Mouse (Mus musculus): Measurements from ENCODE around the gene Negr1.
"Not testable (repeated sequence)": the region's sequence is repeated elsewhere in the genome, so short reads cannot be mapped to it uniquely, and the experiment has no call there.

Gene Negr1

DNA sequence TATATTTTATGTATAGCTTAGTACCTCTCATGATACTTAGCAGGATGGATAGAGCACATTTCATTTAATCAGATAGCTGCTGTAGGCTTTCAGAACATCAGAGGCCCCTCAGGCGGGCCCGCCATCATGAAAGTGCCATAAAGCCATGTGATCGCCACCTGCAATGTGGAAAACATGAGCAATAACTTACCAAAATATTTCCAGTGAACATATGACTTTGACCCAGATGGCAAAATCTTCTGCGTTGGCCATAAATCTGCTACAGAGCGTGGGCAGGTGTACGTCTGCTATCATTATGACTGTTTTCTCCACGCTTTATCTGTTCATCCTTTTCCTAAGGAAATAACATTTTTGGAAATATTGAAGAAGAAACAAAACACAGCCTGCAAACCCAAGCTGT is 397.0 kb downstream of the Negr1 start:
- POLR2A ChIA-PET, result no interaction called here
- CTCF ChIA-PET, result no interaction called here

DNA sequence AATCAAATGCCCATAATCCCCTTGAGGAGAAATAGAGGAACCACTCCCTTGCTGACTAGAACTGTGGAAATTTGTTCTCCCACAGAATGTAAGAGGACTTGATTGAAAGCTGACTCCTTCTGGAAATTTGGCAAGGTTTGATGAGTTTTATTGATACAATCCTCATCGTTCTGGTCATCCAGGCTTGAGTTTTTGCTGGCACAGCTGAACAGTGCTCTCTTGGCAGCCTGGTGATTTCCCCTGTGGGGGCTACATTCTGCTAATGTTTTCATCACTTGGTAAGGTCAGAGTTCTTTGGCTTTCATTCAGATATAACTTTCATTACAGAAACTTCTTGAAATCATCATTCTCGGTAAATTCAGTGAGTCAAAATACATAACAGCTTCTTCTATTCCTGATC is 407.2 kb downstream of the Negr1 start:
- ChIA-PET POLR2A (no interaction called here), CTCF (no interaction called here)

DNA sequence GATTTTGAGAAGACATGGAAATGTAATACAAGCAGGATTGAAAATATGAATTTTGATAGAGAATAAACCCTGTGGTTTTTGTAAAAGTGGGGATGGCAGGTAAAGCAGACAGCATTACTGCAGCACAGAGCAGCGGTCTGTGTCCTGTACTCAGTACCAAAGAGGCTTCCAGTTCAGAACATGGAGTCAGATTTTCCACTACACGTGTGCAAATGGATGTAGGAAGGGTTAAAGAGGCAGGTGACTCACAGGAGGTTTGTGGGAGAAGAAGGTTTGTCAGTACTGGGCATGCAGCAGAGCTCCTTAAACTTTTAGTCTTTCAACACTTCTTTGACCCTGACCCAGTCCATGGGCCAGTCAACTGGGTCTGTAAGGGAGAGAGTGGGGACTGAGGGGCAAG is 409.5 kb downstream of the Negr1 start:
- ChIA-PET POLR2A (no interaction called here), CTCF (no interaction called here)

DNA sequence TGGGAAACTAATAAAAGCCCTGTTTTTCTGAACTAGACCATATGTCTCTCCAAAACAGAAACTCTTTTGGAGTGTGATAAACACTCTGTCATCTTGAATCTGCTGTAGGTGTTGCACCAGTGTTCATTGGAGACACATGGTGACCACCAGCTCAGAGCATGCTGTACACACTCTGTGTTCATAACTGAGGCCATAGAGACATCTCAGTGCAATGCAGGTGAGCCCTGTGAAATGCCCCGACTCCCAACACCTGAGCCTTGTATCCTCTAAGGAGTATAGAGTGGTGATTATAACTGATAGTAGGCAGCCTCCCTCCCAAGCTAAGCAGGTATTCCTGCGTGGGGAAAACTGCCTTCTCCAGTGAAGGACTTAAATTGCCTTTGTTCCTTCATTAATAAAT is 415.2 kb downstream of the Negr1 start:
- POLR2A ChIA-PET, result interaction anchor here in 1 of 4 experiments (0.6 kb wide), 1 partner anchor 246 kb away, joined by 3 read pairs; no protein-coding TSS in a partner anchor
- CTCF ChIA-PET, result no interaction called here

DNA sequence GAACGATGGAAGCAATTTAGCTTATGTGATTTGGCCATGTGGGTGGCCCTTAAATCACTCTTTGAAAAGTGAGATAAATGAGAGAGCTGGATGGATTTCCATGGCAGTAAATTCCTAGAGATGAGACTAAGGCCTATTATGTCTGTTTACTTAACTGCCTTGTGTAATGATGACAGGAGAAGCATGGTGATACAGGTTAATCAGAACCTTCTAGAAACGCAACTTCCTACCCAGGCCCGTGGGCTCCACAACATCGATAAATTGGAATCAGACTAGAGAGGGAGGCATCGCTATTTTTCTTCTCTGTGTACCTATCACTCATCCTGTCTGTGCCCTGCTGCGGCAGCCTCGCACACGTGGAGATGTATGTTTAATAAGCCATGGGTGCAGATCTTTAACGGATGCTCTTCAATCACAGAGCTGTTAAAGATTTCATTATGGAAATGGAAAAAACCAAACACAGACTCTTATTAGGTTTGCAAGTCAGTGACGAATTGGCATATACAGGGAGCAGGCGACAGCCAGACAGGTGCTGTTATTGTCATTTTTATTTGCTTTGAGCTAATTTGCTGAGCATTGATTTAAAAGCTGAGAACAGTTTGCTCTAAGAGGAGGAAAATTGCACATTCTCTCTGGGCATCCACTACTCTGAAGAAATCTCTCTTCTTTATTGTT is 418.6 kb downstream of the Negr1 start:
- ChIA-PET CTCF (no interaction called here), POLR2A (no interaction called here)

DNA sequence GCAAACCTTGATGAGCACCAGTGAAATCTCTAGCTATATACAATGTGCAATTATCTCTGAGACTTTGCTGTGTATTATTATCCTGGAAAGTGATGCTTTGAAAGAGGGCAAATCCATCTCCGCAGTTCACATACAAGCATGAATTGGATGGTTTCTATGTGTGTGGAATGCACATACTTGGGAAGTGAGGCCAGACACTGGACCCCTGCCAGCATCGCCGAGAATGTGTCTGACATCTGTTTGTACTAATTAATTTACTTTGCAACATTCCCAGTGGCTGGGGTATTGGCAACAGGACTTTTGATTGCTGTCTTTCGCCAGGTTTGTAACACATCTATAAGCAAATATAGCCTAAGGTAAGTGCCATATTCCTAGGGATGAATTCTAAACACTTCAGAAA is 420.5 kb downstream of the Negr1 start:
- CTCF ChIA-PET, result no interaction called here
- POLR2A ChIA-PET, result no interaction called here

DNA sequence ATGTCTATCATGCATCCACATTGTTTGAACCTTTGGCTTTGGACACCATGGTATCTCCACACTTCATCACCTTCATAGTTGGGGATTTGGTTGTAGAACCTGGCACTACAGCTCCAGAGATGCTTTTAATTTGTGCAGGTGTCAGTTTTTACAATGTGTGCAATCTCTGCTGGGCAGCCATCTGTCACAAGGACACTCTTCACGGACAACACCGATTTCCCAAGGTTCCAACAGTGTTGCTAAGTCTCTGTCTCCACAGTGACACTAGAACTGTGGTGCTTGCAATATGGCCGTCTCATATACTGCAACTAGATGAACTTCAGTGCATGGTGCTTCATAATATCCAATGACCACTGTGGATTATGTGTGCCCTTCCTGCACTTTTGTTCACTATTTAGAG is 425.5 kb downstream of the Negr1 start:
- CTCF ChIA-PET, result no interaction called here

DNA sequence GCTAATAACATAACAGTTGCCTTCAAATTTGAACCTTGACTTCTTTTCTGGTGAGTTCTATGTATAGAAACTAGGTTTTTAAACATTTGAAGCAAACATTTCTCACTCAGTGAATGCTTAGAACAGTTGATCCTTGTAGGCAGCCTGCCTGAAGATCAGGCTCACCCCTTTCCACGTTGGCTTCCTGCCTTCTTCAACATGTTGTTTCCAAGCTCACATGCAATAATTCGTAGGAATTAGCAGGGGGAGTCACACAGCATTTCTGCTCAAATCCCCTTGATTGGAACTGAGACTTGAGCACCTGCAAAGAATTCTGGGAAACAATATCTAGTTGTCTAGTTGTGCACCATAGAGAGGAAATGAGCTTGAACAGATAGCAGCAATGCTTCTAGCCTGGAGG is 430.6 kb downstream of the Negr1 start:
- ChIA-PET POLR2A (no interaction called here), CTCF (no interaction called here)

More for the DNA sequence above, 425.5 kb downstream of the Negr1 start:
- POLR2A ChIA-PET, result no interaction called here

DNA sequence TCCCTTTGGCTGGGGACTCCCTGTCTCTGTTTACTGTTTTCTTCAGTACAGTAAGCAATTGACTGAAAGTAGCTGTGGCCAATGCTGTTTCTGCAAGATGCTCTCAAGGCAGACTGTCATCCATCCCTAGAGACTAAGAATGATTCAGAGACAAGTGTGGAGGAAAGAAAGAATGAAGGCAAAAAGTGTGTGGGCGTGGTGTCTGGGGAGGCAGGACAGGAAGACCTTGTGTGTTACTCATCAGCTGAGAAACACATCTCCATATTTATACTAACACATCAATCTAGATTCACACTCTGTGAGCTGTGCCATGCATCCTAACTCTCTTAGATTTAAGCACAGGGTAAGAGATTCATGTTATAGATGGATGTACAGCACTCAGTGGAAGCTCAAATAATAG is 431.2 kb downstream of the Negr1 start:
- CTCF ChIA-PET, result no interaction called here
- POLR2A ChIA-PET, result no interaction called here

DNA sequence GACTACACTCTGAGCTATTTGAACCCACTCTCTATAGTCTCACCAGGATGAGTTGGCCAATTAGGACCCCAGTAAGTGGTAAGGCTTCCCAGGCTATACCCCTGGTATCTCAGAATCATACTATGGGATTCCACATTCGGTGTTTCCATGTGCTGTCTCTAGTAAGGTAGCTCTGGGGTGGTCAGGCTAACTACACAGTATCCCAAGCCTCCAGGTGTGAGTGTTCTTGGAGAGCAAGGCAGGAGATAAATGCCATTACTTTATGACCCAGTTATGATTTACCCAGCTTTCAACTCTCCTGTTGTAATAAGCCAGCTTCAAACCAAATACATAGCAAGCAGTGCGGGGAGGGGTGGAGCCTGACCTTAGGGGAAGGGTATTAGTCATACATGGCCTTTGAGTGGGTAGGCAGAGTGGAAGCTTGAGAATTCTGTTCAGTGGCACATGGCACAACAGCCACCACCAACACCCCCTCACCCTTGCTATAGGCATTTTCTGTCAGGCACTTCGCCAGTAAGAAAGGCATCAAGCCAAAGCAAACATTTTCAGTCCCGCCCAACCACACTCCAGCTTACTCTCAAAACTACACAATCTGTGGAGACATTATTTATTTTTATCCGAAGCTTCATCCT is 437.7 kb downstream of the Negr1 start:
- CTCF ChIA-PET, result no interaction called here
- POLR2A ChIA-PET, result interaction anchor here in 1 of 4 experiments (0.6 kb wide), 1 partner anchor 658 kb away, joined by 3 read pairs; no protein-coding TSS in a partner anchor

DNA sequence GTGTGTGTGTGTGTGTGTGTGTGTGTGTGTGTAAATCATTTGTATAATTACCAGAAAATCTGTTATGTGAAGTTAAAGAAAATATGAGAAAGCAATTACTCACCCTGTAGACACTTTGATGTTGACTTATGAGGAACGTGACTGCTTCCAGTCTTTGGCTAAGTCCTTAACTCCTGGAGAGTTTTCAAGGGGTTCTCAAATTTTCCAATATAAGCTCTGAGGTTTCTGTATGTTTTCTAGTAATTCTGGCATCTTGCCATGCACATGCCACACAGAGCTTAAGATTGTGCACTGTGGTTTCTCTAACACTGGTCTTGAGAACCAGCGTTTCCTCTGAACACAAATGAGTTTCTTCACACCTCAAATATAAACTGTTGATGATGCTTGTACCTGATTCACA is 460.0 kb downstream of the Negr1 start:
- ChIA-PET CTCF (no interaction called here), POLR2A (no interaction called here)

DNA sequence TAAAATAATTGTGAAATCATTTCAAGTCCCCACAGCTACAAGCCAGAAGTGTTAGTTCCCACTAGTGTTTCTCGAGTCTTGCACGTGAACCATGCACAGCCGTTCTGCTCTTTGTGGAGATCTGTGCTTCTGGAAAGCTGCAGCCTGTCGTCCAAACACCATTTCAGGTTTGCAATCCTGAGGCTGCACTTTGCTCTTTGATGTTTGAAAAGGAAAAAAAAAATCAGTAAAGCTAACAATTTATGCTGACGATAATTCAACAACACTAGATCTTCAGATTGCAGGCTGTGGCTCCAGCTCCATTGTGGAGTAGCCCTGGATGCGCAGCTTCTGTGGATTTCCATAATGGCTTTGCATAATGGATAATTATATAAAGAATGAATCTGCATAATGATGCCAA is 463.0 kb downstream of the Negr1 start:
- CTCF ChIA-PET, result no interaction called here
- POLR2A ChIA-PET, result no interaction called here

DNA sequence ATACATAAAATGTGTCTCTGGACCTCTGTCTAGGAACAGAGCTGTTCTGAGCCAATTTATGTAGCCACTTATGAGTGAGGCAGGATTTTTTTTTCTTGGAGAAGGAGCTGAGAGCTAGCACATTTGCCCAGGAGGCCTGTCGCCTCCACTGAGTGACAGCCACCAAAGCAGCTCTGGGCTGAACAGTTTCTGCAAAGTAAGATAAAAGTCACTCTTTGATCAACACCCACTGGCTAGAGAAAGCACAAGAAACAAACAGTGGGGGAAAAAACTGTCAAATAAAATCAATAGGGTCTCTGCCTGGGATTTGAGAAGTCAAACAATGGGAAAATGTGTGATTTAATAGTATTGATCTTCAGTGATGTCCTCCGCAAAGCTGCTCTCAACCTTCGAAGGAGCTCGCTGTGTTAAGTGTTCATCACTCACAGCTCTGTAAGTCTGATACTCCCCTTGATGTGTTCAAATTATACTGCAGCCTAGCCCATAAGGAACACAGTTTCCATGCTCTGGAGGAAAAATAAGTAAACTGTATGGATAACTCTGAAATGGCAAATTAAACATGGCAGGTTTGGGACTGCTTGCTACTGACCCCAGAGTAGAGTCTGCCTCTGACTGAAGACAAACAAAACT is 470.0 kb downstream of the Negr1 start:
- POLR2A ChIA-PET, result no interaction called here
- CTCF ChIA-PET, result interaction anchor here in 1 of 4 experiments (0.5 kb wide), 1 partner anchor 860 kb away, joined by 4 read pairs; no protein-coding TSS in a partner anchor

DNA sequence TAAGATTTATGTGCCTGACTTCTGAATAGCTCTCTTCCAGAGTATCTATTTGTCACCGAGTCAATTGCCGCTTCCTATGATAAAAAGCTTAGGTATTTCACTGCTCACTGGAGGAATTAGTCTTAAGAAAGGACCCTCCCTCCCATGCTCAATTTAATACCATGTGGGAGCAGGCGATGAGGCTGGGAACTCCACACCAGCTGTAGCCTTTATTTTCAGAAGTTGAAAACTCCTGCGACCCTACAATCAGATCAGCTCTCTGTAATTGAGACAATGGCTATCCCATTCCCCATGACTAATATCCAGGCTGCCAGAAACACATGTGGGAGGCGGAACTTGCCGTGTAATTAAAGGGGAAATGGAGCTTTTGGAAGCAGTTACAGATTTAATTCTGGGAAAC is 474.4 kb downstream of the Negr1 start:
- ChIA-PET POLR2A (interaction anchor here in 2 of 4 experiments (0.6 kb wide), 2 partner anchors 54 to 729 kb away, joined by 3 to 6 read pairs; no protein-coding TSS in a partner anchor), CTCF (no interaction called here)

DNA sequence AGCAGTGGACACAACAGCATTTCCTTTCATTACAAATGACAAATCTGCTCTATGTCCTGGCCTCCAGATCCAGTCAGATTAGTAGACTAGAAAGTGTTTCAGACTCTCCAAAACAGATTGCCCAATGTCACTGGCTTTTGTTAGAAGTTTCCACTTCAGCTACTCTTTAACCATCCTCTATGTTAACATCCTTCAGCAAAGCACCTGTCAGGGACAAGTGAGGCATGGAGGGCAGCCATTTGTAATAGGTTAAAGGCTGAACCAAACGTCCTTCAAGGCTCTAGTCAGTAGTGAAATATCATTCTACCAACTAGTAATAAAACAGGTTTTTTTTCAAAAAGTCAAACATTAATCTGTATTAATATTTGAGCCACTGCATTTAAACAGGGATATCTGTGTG is 475.0 kb downstream of the Negr1 start:
- ChIA-PET POLR2A (no interaction called here), CTCF (no interaction called here)

DNA sequence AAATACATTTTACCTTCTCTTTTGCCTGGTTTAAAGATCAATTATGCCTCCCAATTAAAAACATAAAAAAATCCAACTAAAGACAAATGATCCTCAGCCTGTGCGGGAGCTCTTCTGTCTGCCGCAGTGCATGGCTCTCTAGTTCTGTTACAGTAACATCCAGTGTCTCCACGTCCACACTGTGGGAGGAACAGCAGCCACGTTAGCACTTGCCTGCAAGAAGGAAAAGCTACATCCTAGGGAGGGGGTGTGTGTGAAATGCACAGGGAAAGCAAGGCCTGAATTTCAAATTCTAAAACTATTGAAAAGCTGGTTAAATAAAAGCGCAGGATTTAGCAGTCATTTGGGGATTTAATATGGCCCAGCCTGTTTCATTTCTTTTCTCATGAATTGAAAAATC is 479.0 kb downstream of the Negr1 start:
- POLR2A ChIA-PET, result no interaction called here
- CTCF ChIA-PET, result no interaction called here

DNA sequence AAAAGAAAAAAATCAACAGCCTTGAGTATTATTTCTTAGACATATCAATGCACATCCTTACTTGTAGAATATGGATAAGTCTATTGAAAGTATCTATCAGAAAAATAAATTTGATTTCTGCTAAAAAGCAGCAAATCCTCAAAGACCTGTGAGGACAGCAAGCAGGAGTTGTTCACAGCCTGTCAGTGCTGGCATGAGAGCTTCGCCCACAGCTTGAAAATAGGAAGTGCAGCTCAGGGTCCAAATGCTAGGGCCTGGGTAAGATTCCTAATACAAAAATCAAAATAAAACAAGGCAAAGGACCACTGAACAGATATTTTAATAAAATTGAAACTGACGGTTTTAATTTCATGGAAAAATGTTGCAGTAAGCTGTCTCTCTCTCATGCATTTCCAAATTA is 483.0 kb downstream of the Negr1 start:
- POLR2A ChIA-PET, result no interaction called here

DNA sequence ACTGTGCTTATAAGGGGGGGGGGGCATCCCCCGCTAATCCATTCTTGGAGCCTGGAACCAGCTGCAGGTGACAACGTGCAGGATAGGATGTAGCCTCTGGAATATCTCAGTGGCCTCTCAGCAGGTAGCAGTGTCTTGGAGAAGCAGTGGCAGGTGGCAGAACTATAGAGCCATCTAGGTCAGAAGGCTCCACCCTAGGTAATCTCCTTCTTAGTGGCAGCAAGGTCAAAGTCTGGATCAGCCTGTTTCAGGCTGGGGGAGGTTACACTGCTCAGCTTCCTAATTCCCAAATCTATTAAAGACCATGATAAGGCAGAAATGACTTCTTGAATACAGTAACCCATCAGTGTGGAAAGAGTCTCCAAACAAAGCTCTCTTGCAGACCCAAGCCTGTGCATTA is 502.8 kb downstream of the Negr1 start:
- POLR2A ChIA-PET, result interaction anchor here in 1 of 4 experiments (1.2 kb wide), 1 partner anchor 8 kb away, joined by 5 read pairs; no protein-coding TSS in a partner anchor
- CTCF ChIA-PET, result not testable (repeated sequence)

More for the DNA sequence above, 483.0 kb downstream of the Negr1 start:
- CTCF ChIA-PET, result no interaction called here

DNA sequence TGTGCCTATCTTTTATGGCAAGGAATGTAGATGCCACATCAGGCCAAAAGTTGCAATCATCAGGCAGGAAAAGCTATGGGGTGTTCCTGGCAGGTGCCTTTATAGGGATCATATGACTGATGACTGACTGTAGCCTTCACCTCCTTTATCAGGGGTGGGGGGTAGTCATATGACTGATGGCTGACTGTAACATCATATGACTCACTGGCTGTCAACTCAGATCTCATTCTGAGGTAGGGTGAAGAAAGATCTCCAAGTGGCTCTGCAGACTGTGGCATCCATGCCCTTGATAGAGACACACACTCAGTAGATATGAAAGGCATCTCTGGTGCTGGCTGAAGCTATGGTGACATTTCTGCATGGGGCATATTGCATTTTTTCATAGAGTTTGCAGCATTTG is 504.7 kb downstream of the Negr1 start:
- ChIA-PET CTCF (no interaction called here), POLR2A (no interaction called here)

DNA sequence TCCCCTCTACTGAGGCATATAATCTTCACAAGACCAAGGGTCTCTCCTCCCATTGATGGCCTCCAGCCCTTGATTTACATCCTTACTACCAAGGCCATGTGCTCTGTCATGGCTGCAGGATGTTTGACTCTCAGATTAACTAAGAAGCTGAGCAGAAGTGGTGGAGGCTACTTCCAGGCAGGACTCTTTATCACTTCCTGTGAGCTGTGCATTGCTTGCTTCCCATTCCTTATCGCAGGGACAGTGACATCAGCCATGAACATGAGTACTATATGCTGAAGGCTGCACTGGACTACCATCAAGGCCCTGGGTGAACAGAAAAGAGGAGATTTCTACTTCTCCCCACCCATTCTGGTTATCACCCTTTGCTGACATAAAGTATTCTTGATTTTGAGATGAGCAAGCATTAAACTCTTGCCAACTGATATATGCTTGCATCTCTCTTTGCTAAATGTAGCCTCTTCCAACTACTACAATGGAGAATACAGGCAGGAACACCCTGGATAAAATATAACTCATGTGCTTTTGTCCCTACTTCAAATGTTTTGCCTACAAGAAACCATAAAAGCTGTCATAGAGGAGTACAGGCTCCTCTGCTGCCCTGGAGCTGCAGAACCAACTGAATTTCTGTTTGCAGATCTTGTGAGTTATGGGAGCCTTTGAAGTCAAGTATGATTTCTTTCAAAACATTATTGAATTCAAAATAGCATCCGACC is 517.8 kb downstream of the Negr1 start:
- ChIA-PET POLR2A (no interaction called here), CTCF (no interaction called here)

DNA sequence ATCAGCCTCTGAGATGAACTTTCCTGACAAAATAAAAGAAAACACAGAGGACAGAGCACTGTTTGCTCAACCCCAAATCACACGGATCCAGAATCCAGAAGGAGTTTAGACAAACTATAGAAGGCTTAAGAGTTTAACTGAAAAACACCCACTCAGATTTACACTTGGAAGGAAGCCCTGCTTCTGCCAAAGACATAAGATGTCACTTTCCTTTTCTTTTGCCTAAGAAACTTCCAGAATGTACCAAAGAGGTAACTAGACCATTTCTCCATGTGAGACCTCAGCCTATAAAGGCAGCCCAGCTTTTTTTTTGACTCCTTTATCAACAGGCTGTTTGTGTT is 518.3 kb downstream of the Negr1 start:
- ChIA-PET POLR2A (no interaction called here), CTCF (no interaction called here)
